ENCODE assay signal across 9 mouse cellular contexts in the genomic region with DNA sequence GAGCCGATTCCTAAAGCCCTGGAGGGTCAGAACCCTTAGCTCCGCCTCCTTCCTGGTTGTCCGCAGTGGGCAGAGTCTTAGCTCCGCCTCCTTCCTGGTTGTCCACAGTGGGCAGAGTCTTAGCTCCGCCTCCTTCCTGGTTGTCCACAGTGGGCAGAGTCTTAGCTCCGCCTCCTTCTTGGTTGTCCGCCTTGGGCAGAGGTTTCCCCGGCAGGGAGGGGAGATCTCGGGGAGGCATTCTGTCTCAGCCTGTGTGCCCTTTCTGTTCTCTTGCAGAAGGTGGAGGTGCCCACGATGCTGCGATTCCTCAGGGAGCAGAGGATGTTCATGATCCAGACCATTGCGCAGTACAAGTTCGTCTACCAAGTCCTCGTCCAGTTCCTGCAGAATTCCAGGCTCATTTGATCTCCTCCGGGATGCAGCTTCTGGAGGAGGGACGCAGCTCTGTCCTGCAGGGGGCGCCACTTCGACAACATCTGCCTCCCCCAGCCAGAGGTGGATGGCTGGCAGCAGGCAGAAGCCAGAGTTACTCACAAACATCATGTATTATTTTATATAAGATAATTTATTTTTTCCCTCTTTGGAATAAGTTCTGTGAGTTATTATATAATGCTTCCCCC. TPM values are rescaled to one million over a fixed set of nuclear protein-coding genes. Genes with fewer than 3 reads are reported as not detected.
DNase-seq lines count a peak whose midpoint lies in the region; TF ChIP-seq lines count a peak whose summit lies in the region.
"Had no signal": no experiment of that assay in that cellular context is flagged by ENCODE, and none has a peak within 500 bp of the region (broad histone marks: within the 10 kb centered on the region; RNA-seq: fewer than 3 reads in every experiment).

No protein-coding gene starts in this region.

- no peak overlapping the region for H3K27ac ChIP-seq in thymus, adult 2 months (ENCODE audit: control insufficient read depth, insufficient read depth, low read length)
- no peak overlapping the region for H3K27ac ChIP-seq in embryonic facial prominence, embryonic 10.5 days (replicated peaks)
- H3K27ac ChIP-seq: limb, embryonic 13.5 days; midbrain, embryonic 13.5 days had no signal

- no peaks in the 10 kb centered on the region for H3K9me3 ChIP-seq in embryonic facial prominence, embryonic 10.5 days
- H3K9me3 ChIP-seq: limb, embryonic 13.5 days; midbrain, embryonic 13.5 days had no signal

- TF ChIP-seq POLR2A in thymus, adult 2 months (IDR thresholded peaks at IDR 0.05; ENCODE audit: control insufficient read depth, extremely low read depth, insufficient read depth, low read length, poor library complexity) = no peak
- no peak for TF ChIP-seq POLR2A in brain, embryonic 14.5 days (IDR thresholded peaks at IDR 0.05; ENCODE audit: borderline replicate concordance, extremely low read depth, insufficient read depth, insufficient read length, poor library complexity, severe bottlenecking)

- WGBS in thymus, adult 2 months = 95% methylated on average over 18 of the region's 18 CpGs
- 91% methylated on average over 18 of the region's 18 CpGs for WGBS in embryonic facial prominence, embryonic 10.5 days

- DNase-seq in heart, postnatal 4 days = peak; percentile 55
- no peak for DNase-seq in heart, adult 8-10 months (ENCODE audit: low spot score)
- peak; percentile 24 for DNase-seq in thymus, adult 2 months
- DNase-seq in thymus, adult 18-20 months = no peak
- DNase-seq in brain, embryonic 14.5 days (ENCODE audit: low read depth) = no peak
- DNase-seq in testis, postnatal 14 days (ENCODE audit: low spot score) = peak; percentile 62
- DNase-seq in embryonic facial prominence, embryonic 10.5 days (ENCODE audit: low spot score) = no peak

- H3K27me3 ChIP-seq in thymus, adult 2 months (ENCODE audit: control insufficient read depth, insufficient read depth, low read length) = no peaks in the 10 kb centered on the region
- H3K27me3 ChIP-seq in embryonic facial prominence, embryonic 10.5 days (replicated peaks; ENCODE audit: low read depth, poor library complexity, severe bottlenecking) = no peaks in the 10 kb centered on the region
- H3K27me3 ChIP-seq: limb, embryonic 13.5 days; midbrain, embryonic 13.5 days had no signal

- H3K4me3 ChIP-seq in thymus, adult 2 months (ENCODE audit: control insufficient read depth, insufficient read depth, low read length) = no peak overlapping the region
- H3K4me3 ChIP-seq in embryonic facial prominence, embryonic 10.5 days = no peak overlapping the region
- H3K4me3 ChIP-seq: limb, embryonic 13.5 days; midbrain, embryonic 13.5 days had no signal

- TF ChIP-seq CTCF in thymus, adult 2 months (IDR thresholded peaks at IDR 0.05; ENCODE audit: borderline replicate concordance, control insufficient read depth, extremely low read depth, insufficient read depth, low read length, poor library complexity) = peak; percentile 58; the same call in 1 of the 2 replicates
- peak; percentile 20; the same call in 1 of the 2 replicates for TF ChIP-seq CTCF in brain, embryonic 14.5 days (IDR thresholded peaks at IDR 0.05; ENCODE audit: borderline replicate concordance, extremely low read depth, insufficient read depth, insufficient read length)

- H3K4me1 ChIP-seq in thymus, adult 2 months (replicated peaks; ENCODE audit: control insufficient read depth, insufficient read depth, low read length) = peaks cover 30% of the 10 kb centered on the region
- H3K4me1 ChIP-seq in embryonic facial prominence, embryonic 10.5 days = peaks cover 13% of the 10 kb centered on the region

- no peaks in the 10 kb centered on the region for H3K36me3 ChIP-seq in thymus, adult 2 months (ENCODE audit: control insufficient read depth, insufficient read depth, low read length)
- H3K36me3 ChIP-seq in embryonic facial prominence, embryonic 10.5 days (replicated peaks) = peaks cover 46% of the 10 kb centered on the region
- H3K36me3 ChIP-seq: midbrain, embryonic 13.5 days had no signal

RNA-seq across cellular contexts. Expression of a gene that starts 52.4 kb away (rescaled TPM):
- 100 to 1,000 TPM; 192 to 202 TPM for total RNA-seq in heart, postnatal 4 days (2021)
- 100 to 1,000 TPM in 2 of 4 experiments, 10 to 100 TPM in 2; 83.0 to 114 (median 106) TPM for total RNA-seq in heart, adult 8-10 months (2022)
- 33.2 and 36.5 TPM in 2 replicates for polyA plus RNA-seq in thymus, adult 2 months (2012; rRNA removed)
- polyA plus RNA-seq in brain, embryonic 14.5 days (2012; rRNA removed) = 70.1 and 84.7 TPM in 2 replicates
- 78.5 and 84.3 TPM in 2 replicates for polyA plus RNA-seq in embryonic facial prominence, embryonic 10.5 days (2016; fragmentation: Nextera tagmentation; extraction: Ambion mirVana)

Comparison
In these comparisons a context has a peak if more than half of its experiments do, and no peak if none do; other contexts are left out.
1. DNase-seq: peak in heart, postnatal 4 days (single experiment), thymus, adult 2 months (single experiment) and testis, postnatal 14 days (single experiment); none in heart, adult 8-10 months (single experiment), thymus, adult 18-20 months (0 of 2), brain, embryonic 14.5 days (single experiment) and embryonic facial prominence, embryonic 10.5 days (single experiment).